Mouse (Mus musculus): ENCODE data around the gene Clec10a.

GRCm38 (mm10) chr11:70192157-70192556, 36.2 kb downstream of the Clec10a start:
- TF ChIP-seq POLR2A (IDR thresholded peaks at IDR 0.05; ENCODE audit: borderline replicate concordance, low read depth, low read length): no peak
- TF ChIP-seq CTCF (IDR thresholded peaks at IDR 0.05; ENCODE audit: low read depth, low read length): no peak

Data from bone marrow macrophage, adult 2 months (primary cell).